Mouse (Mus musculus) midbrain, embryonic 10.5 days (tissue): ENCODE measurements at regions not wholly inside any gene's neighbourhood (a gene's known extent, or its start where the extent isn't known, plus 50 kb on each side); places are given as distances from the start of the nearest gene placed in this dataset.

ENCODE experiments used
- DNase-seq: peaks from one replicate; pipeline ENCODE4 v3.0.0-alpha.2; 2017; ENCODE audit warnings: low spot score
- H3K27ac ChIP-seq: fragments of 300-500 bp; sonication (generic); replicated peaks from 2 replicates; pipeline ENCODE4 v1.5.1; 2016; ENCODE audit warnings: mild to moderate bottlenecking
- H3K27me3 ChIP-seq: fragments of 300-500 bp; sonication (generic); 2 replicates; pipeline ENCODE4 v1.6.1; 2016; ENCODE audit warnings: low read depth, mild to moderate bottlenecking; ENCODE audit not compliant: poor library complexity, severe bottlenecking
- H3K36me3 ChIP-seq: fragments of 300-500 bp; sonication (generic); 2 replicates; pipeline ENCODE4 v1.6.1; 2016; ENCODE audit warnings: mild to moderate bottlenecking, moderate library complexity
- H3K4me1 ChIP-seq: fragments of 300-500 bp; sonication (generic); 2 replicates; pipeline ENCODE4 v1.6.1; 2016
- H3K4me3 ChIP-seq: fragments of 300-500 bp; sonication (generic); 2 replicates; pipeline ENCODE4 v1.5.1; 2016; ENCODE audit warnings: mild to moderate bottlenecking, moderate library complexity
- H3K9me3 ChIP-seq: fragments of 300-500 bp; sonication (generic); replicated peaks from 2 replicates; pipeline ENCODE4 v1.6.1; 2016; ENCODE audit warnings: mild to moderate bottlenecking
- WGBS: fragments of 180-500 bp; shearing (Covaris S2); methylation state at CpG from one replicate; pipeline ENCODE4 v1.1.7; 2016; 5-methylcytosine and 5-hydroxymethylcytosine counted together

DNA sequence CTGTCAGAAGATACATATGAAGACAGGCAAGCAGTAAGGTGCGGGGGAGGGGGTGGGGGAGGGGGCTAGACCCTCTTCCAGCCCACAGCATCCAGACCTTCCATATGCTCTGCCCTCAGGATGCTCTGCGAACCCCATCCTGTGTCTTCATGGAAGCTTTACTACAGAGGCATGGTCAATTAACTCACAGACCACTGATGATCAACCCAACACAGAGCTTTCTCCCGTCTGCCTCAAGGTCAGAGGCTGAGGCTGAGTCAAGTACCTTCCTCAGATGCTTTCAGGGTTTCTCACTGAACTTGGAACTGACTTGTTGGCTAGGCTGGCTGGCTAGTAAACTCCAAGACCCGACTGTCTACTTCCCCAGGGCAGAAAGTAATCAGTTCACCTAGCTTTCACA is 98.6 kb upstream of the Trpm1 start:
- Histone ChIP-seq H3K27me3 (no peaks in the 10 kb centered on the region), H3K4me3 (no peak overlapping the region), H3K27ac (no peak overlapping the region), H3K4me1 (peaks cover 18% of the 10 kb centered on the region), H3K9me3 (no peaks in the 10 kb centered on the region), H3K36me3 (no peaks in the 10 kb centered on the region)
- no peak for DNase-seq
- WGBS: 91% methylated on average over 4 of the region's 4 CpGs

DNA sequence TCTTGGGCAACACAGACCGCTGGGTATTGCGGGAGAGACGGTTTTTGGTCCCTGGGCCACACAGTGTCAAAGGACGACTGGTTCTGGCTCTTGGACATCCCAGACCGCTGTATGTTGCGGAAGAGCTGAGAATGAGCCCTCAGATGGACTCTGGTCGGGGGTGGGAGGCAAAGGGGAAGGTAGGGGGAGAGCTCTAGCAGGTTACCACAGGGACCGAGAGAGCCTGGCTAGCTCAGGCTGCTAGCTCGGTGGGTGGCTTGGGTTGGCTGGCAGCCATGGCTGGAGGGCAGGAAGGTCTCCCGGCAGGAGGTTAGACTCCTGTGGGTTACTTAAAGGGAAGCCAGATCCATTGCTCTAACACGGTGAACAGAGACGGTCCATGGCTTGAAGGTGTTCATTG is 99.9 kb upstream of the Trpm1 start:
- peaks cover 25% of the 10 kb centered on the region for H3K4me1 ChIP-seq
- no peak for DNase-seq

DNA sequence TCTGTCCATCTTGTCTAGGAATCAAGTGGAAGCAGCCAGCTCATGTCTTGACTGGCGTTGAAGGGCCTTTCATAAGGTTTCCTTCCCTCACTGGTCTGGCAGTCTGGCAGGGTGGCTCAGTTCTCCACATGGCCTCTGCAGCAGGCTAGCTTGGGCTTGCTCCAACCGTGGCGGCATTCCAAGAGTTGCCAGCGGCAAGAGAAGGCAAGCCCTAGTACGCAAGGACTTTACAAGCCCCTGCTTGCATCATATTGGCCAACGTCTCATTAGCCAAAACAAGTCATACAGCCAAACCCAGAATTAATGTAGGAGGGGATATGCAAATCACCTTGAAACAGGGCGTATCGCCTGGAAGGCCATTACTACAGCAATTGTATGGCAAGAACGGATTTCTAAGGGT is 101.2 kb upstream of the Trpm1 start:
- WGBS: 96% methylated on average over 9 of the region's 9 CpGs
- no peak for DNase-seq
- H3K36me3 ChIP-seq: no peaks in the 10 kb centered on the region
- H3K27ac ChIP-seq: no peak overlapping the region
- peaks cover 6% of the 10 kb centered on the region; the same call in 1 of the 2 replicates for H3K27me3 ChIP-seq
- no peaks in the 10 kb centered on the region for H3K9me3 ChIP-seq
- peaks cover 25% of the 10 kb centered on the region for H3K4me1 ChIP-seq
- H3K4me3 ChIP-seq: no peak overlapping the region

More for the DNA sequence above, 99.9 kb upstream of the Trpm1 start:
- Histone ChIP-seq H3K36me3 (no peaks in the 10 kb centered on the region), H3K27ac (no peak overlapping the region), H3K27me3 (peaks cover 6% of the 10 kb centered on the region; the same call in 1 of the 2 replicates), H3K4me3 (no peak overlapping the region), H3K9me3 (no peaks in the 10 kb centered on the region)
- WGBS: 56% methylated on average over 12 of the region's 12 CpGs

DNA sequence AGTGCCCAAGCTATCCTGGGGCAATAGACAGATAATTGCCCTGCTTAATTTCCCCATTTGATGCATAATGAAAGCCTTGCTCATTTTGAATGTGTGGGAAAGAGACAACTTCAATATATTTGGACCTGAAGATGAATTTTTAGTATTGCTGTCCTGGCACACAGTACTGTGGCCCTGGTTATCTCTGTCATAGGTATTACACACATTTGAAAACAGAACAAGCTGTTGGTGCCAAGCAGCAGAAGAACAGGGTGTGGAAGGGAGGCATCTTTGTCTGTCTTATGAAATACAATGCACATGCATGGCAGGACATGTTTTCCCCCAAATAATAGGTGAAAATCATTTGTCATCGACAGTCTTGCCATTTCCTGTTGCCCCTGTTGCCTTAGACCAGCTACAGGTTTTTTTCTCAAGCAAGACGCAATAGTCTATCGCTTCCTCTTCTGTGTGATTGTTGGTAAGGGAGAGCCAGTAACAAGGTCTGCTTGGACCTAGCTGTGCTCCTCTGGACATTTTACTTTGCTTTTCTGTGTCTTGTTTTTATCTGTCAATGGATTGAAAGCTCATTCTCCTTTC is 102.7 kb upstream of the Trpm1 start:
- DNase-seq: no peak
- H3K27ac ChIP-seq: no peak overlapping the region
- 85% methylated on average over 3 of the region's 3 CpGs for WGBS
- peaks cover 25% of the 10 kb centered on the region for H3K4me1 ChIP-seq
- peaks cover 6% of the 10 kb centered on the region; the same call in 1 of the 2 replicates for H3K27me3 ChIP-seq
- H3K9me3 ChIP-seq: no peaks in the 10 kb centered on the region
- no peaks in the 10 kb centered on the region for H3K36me3 ChIP-seq
- H3K4me3 ChIP-seq: no peak overlapping the region

DNA sequence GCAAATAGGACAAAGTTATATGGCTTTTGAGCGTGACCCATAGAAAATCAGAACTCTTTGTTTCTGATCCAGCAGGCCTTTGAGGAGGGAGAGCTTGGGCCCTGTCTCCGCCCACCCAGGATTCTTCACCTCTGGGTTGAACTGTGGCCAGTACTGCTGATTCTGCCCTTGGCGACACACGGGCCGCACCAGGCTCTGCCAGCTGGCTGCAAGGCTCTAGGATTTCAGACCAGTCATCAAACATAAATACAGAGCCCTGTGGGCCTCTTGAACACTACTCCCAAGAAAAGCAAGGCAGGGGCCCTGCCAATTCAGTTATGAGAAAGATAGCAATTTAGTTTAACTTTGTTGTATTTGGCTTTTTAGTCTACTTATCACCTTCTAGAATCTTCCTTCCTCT is 103.4 kb upstream of the Trpm1 start:
- no peak for DNase-seq

DNA sequence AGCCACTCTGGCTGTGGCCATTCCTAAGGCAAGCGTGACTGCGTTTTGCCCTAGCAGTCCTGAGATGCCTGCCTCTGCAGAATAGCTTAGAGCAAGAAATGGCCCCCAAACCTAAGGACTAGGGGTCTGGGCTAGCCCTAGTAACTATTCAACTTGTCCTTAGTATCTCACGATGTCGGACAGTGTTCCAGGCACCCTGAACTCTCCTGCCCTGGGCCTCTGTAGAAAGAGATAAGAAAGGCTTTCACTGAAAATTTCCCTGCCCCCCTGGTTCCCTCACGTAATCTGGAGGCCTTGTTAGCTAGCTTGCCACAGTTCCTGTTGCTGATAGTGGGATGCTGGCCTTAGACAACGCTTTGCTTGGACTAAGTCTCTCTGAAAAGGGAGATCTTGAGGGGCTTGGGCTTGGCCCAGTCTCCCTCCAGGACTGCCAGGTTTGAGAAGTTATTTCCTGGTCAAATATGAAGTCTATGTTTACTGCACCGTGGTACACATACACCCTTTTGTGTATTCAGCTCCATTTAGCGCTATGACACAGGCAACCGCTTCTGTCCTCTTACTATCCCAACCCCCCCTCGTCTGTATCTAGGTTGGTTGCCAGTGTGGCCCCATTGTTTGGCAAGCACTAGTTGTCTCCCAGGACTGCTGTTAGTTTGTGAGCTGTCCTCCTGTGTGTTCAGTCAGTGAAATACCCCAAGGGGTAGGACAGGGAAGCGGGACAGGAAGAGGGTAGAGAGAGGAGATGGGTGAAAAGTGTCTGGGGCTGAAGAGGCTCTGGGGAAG is 104.3 kb upstream of the Trpm1 start:
- no peaks in the 10 kb centered on the region for H3K36me3 ChIP-seq
- peaks cover 6% of the 10 kb centered on the region; the same call in 1 of the 2 replicates for H3K27me3 ChIP-seq
- H3K4me1 ChIP-seq: peaks cover 25% of the 10 kb centered on the region
- H3K9me3 ChIP-seq: no peaks in the 10 kb centered on the region
- DNase-seq: no peak
- peak overlapping the region; percentile 93 for H3K27ac ChIP-seq
- peak overlapping the region; percentile 62 for H3K4me3 ChIP-seq
- 76% methylated on average over 11 of the region's 11 CpGs for WGBS

More for the DNA sequence above, 103.4 kb upstream of the Trpm1 start:
- peak overlapping the region; percentile 93; the same call in 1 of the 2 replicates for H3K27ac ChIP-seq
- H3K4me1 ChIP-seq: peaks cover 25% of the 10 kb centered on the region
- WGBS: 86% methylated on average over 5 of the region's 5 CpGs
- no peak overlapping the region for H3K4me3 ChIP-seq
- H3K36me3 ChIP-seq: no peaks in the 10 kb centered on the region
- H3K27me3 ChIP-seq: peaks cover 6% of the 10 kb centered on the region; the same call in 1 of the 2 replicates
- H3K9me3 ChIP-seq: no peaks in the 10 kb centered on the region

DNA sequence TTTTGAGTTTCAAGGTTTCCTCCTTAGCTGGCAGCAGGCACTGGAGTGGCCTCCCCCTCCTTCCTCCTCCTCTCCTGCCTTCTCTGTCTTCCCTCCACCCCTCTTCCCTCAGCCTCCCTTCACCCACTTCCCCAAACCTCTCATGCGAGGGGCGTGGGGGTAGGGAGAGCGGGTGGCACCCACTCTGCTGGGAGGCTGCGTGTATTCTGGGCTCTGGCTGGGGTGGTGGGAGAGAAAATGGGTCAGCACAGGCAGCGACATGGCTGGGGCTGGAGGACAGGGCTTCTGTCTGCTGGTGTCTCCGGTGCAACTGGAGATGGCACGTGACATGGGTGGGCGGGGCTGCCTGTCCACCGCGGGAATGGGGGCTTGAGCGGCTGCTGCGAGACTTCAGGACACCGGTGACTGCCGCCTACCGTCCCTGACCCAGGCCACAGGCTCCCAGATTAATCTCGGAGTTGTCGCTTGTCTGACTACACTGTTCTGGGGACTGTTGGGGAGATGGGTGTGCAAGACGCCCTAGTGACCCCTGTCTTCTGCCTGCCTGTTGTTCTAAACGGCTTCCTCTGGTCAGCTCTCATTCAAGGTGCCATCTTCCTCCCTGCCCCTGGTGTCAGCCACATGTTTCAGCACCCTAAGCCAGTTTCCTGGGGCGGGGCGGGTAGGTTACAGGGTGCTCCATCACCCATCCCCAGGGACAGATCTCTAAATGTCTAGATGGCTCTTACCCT is 105.0 kb upstream of the Trpm1 start:
- WGBS: 6% methylated on average over 21 of the region's 21 CpGs
- Histone ChIP-seq H3K9me3 (no peaks in the 10 kb centered on the region), H3K27ac (peak overlapping the region; percentile 93)

DNA sequence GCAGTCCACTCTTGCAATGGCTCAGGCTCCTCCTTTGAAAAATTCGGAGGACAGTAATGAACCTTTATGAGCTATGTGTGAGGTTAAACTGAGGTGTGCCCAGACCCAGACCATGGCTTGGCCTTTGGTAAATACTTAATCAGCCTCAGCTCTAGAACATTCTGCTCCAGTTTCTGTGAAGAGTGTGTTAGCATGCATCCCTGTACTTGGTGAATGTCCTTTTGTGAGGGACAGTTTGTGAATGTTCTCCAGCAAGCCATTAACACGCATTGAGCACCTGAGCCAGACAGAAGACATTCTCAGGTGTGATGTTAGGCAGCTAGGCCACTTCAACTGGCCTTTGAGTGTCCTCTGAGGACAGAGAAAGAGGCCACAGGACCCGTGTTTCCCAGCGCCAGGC is 105.8 kb upstream of the Trpm1 start:
- Histone ChIP-seq H3K27me3 (peaks cover 6% of the 10 kb centered on the region; the same call in 1 of the 2 replicates), H3K4me1 (peaks cover 32% of the 10 kb centered on the region), H3K36me3 (no peaks in the 10 kb centered on the region), H3K27ac (peak overlapping the region; percentile 93), H3K9me3 (no peaks in the 10 kb centered on the region), H3K4me3 (no peak overlapping the region)
- no peak for DNase-seq
- 83% methylated on average over 4 of the region's 4 CpGs for WGBS

More for the DNA sequence above, 105.0 kb upstream of the Trpm1 start:
- peaks cover 25% of the 10 kb centered on the region for H3K4me1 ChIP-seq
- H3K27me3 ChIP-seq: peaks cover 6% of the 10 kb centered on the region; the same call in 1 of the 2 replicates
- no peaks in the 10 kb centered on the region for H3K36me3 ChIP-seq
- DNase-seq: peak; percentile 89
- peak overlapping the region; percentile 62 for H3K4me3 ChIP-seq

DNA sequence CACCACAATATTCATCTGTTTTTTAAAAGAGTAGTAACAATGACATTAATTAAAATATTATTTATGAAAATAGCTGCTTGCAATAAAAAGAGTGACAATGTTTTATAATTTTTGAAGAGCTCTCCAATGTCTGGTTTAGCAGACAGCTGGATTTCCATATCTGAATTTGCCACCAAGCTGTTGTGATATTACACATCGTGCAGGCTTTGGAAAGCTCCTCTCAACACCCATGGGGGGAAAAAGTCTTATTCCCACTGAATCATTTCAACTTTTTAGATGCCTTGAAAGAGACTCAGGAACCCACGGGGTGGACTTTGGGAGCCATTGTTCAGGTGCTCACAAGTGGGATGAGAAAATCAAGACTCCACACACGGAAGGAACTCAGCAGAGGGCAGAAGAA is 106.6 kb upstream of the Klf13 start:
- peaks cover 4% of the 10 kb centered on the region; the same call in 1 of the 2 replicates for H3K9me3 ChIP-seq
- DNase-seq: no peak
- no peaks in the 10 kb centered on the region for H3K36me3 ChIP-seq
- H3K4me1 ChIP-seq: peaks cover 35% of the 10 kb centered on the region
- peaks cover 6% of the 10 kb centered on the region; the same call in 1 of the 2 replicates for H3K27me3 ChIP-seq
- H3K4me3 ChIP-seq: no peak overlapping the region
- H3K27ac ChIP-seq: no peak overlapping the region
- WGBS: 86% methylated on average over 3 of the region's 3 CpGs

DNA sequence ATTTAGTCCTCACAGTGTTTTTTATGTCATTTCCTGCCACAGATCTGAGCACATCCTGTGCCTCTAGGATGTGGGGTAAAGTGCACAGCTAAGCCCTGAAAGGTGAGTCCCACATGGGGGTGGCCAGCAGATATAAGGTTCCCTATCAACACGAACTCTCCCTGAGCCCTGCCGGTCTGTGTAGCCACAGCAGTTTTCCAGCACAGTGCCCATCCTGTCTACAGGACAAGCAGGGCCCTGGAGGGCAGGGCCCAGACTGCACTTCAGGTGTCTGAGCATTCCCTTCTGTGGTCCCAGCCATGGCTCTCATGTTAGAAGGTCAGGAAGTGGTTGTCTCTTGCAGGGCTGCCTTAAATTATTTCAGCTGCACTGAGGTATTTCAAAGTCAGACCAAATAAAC is 104.3 kb upstream of the Klf13 start:
- H3K9me3 ChIP-seq: peaks cover 4% of the 10 kb centered on the region; the same call in 1 of the 2 replicates
- 84% methylated on average over 2 of the region's 2 CpGs for WGBS
- H3K4me3 ChIP-seq: no peak overlapping the region
- H3K4me1 ChIP-seq: peaks cover 29% of the 10 kb centered on the region
- no peaks in the 10 kb centered on the region for H3K36me3 ChIP-seq
- H3K27ac ChIP-seq: no peak overlapping the region
- DNase-seq: no peak
- no peaks in the 10 kb centered on the region for H3K27me3 ChIP-seq

DNA sequence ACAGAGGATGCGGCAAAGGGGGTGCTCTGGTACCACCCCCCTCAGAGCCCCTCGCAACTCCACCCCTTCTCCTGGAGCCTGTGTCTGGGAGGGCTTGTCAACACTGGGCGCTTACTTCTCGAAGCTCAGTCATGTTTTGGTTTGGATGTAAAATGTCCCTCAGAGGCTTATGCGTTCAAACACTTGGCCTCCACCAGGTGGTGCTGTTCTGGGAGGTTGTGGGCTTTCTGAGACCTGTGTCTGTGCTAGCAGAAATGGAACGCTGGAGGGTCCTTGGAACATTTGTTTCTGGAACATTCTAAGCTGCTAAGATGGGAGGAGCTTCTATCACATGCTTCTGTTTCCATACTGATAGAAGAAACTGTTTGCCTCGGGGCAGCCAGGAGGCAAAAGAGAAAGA is 102.6 kb upstream of the Klf13 start:
- Histone ChIP-seq H3K27ac (no peak overlapping the region), H3K9me3 (peaks cover 4% of the 10 kb centered on the region; the same call in 1 of the 2 replicates), H3K4me3 (no peak overlapping the region), H3K4me1 (peaks cover 26% of the 10 kb centered on the region), H3K36me3 (no peaks in the 10 kb centered on the region), H3K27me3 (no peaks in the 10 kb centered on the region)
- 92% methylated on average over 7 of the region's 7 CpGs for WGBS
- no peak for DNase-seq

DNA sequence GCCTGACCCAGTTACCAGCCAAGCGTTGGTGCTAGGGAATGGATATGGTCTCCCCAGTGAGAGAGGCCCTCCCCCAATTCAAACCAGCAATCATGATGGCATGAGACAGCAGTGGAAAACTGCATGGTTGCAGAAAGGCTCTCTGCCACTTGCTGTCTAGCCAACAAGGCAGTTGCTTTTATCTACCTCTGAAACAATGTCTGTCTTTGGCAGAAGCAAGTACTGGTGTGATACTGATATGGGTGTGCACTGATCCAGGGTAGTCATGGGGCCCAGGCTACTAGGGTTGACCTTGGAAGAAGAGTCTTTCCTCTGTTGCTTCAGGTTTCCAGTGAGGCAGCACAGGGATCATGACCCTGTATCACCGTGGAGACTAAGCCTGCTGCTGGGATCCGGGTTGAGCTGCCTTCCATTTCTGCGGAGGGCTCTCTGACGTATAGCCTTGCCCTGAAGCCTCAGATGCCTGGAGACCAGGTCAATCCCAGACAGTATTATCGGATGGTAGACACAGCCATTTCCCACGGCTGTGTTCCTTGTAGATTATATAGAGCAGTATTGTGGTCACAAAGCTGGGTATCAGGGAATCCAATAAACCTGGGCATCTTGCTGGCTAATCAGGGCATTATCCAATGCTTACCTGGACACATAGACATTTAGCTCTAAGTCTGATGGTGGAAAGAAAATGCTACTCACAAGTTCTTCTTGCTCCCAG is 101.5 kb upstream of the Klf13 start:
- DNase-seq: no peak
- WGBS: 66% methylated on average over 7 of the region's 7 CpGs

More for the DNA sequence above, 101.5 kb upstream of the Klf13 start:
- no peaks in the 10 kb centered on the region for H3K36me3 ChIP-seq
- no peaks in the 10 kb centered on the region for H3K27me3 ChIP-seq
- peaks cover 4% of the 10 kb centered on the region; the same call in 1 of the 2 replicates for H3K9me3 ChIP-seq
- peaks cover 26% of the 10 kb centered on the region for H3K4me1 ChIP-seq
- H3K27ac ChIP-seq: peak overlapping the region; percentile 60; the same call in 1 of the 2 replicates
- no peak overlapping the region for H3K4me3 ChIP-seq
